Mouse (Mus musculus) limb, embryonic 13.5 days (tissue): ENCODE results near the gene Nisch. TPM values are rescaled to one million over a fixed set of nuclear protein-coding genes. Genes with fewer than 3 reads are reported as not detected.

Experiments used
- ATAC-seq: fragments of 200-750 bp; cut with Nextera tagmentation; 2 replicates; pipeline ENCODE4 v1.8.0; 2017; ENCODE audit warnings: low read depth, moderate number of reproducible peaks, moderate TSS enrichment; ENCODE audit not compliant: low FRiP score
- H3K27ac ChIP-seq: fragments of 300-500 bp; sonication (generic); 2 replicates; pipeline ENCODE4 v1.5.1; 2015; ENCODE audit warnings: inconsistent platforms, mild to moderate bottlenecking, moderate library complexity
- H3K27me3 ChIP-seq: fragments of 300-500 bp; sonication (generic); 2 replicates; pipeline ENCODE4 v1.6.1; 2015; ENCODE audit warnings: mild to moderate bottlenecking, inconsistent platforms
- H3K36me3 ChIP-seq: fragments of 300-500 bp; sonication (generic); 2 replicates; pipeline ENCODE4 v1.6.1; 2015; ENCODE audit warnings: inconsistent platforms, mild to moderate bottlenecking, moderate library complexity
- H3K4me1 ChIP-seq: fragments of 300-500 bp; sonication (generic); 2 replicates; pipeline ENCODE4 v1.6.1; 2015; ENCODE audit warnings: inconsistent platforms
- H3K4me2 ChIP-seq: fragments of 300-500 bp; sonication (generic); replicated peaks from 2 replicates; pipeline ENCODE4 v1.6.1; 2015; ENCODE audit warnings: inconsistent platforms, mild to moderate bottlenecking, moderate library complexity
- H3K4me3 ChIP-seq: fragments of 300-500 bp; sonication (generic); 2 replicates; pipeline ENCODE4 v1.5.1; 2015; ENCODE audit warnings: moderate library complexity, mild to moderate bottlenecking, inconsistent platforms
- H3K9ac ChIP-seq: fragments of 300-500 bp; sonication (generic); 2 replicates; pipeline ENCODE4 v1.6.1; 2015; ENCODE audit warnings: mild to moderate bottlenecking, inconsistent platforms
- H3K9me3 ChIP-seq: fragments of 300-500 bp; sonication (generic); 2 replicates; pipeline ENCODE4 v1.6.1; 2016; ENCODE audit warnings: inconsistent platforms
- WGBS: fragments of 180-500 bp; shearing (Covaris S2); methylation state at CpG from one replicate; pipeline ENCODE4 v1.1.7; 2015; 5-methylcytosine and 5-hydroxymethylcytosine counted together
- polyA plus RNA-seq: library from polyadenylated mRNA; unstranded; fragments of >200 nt; fragmentation: Nextera tagmentation; extraction: Ambion mirVana; gene quantifications from 2 replicates; pipeline ENCODE4 v1.2.1, GENCODE M21; 2015

Nisch gene
- polyA plus RNA-seq, 1 experiment from 2014 or later = 480 TPM

GRCm38 (mm10) chr14:31183541-31183940 is 33.2 kb downstream of the Nisch start:
- no peaks in the 10 kb centered on the region for H3K27me3 ChIP-seq
- H3K4me2 ChIP-seq = no peak overlapping the region
- H3K36me3 ChIP-seq = peaks cover 100% of the 10 kb centered on the region
- H3K4me3 ChIP-seq = no peak overlapping the region
- H3K9ac ChIP-seq = no peak overlapping the region
- ATAC-seq = no peak
- H3K9me3 ChIP-seq = no peaks in the 10 kb centered on the region
- WGBS = 92% methylated on average over 5 of the region's 5 CpGs
- no peak overlapping the region for H3K27ac ChIP-seq
- no peaks in the 10 kb centered on the region for H3K4me1 ChIP-seq

- peaks cover 98% of the 10 kb centered on the region for H3K36me3 ChIP-seq
- no peaks in the 10 kb centered on the region for H3K4me1 ChIP-seq
- H3K27me3 ChIP-seq = no peaks in the 10 kb centered on the region
- no peak for ATAC-seq
- H3K9ac ChIP-seq = no peak overlapping the region
- H3K9me3 ChIP-seq = no peaks in the 10 kb centered on the region
- 66% methylated on average over 2 of the region's 2 CpGs for WGBS
- no peak overlapping the region for H3K4me2 ChIP-seq
- no peak overlapping the region for H3K27ac ChIP-seq
- H3K4me3 ChIP-seq = no peak overlapping the region
These were observed 33.9 kb downstream of the Nisch start for GRCm38 (mm10) chr14:31182786-31183290.

GRCm38 (mm10) chr14:31181512-31181911 is 35.2 kb downstream of the Nisch start:
- 78% methylated on average over 4 of the region's 4 CpGs for WGBS
- H3K4me3 ChIP-seq = no peak overlapping the region
- no peaks in the 10 kb centered on the region for H3K4me1 ChIP-seq
- no peak overlapping the region for H3K4me2 ChIP-seq
- H3K27ac ChIP-seq = no peak overlapping the region
- ATAC-seq = no peak
- no peaks in the 10 kb centered on the region for H3K27me3 ChIP-seq
- no peaks in the 10 kb centered on the region for H3K9me3 ChIP-seq
- peaks cover 98% of the 10 kb centered on the region for H3K36me3 ChIP-seq
- no peak overlapping the region for H3K9ac ChIP-seq

GRCm38 (mm10) chr14:31179677-31180365 is 36.9 kb downstream of the Nisch start:
- no peak overlapping the region for H3K9ac ChIP-seq
- WGBS = 93% methylated on average over 12 of the region's 12 CpGs
- H3K4me2 ChIP-seq = no peak overlapping the region
- H3K4me1 ChIP-seq = no peaks in the 10 kb centered on the region
- H3K4me3 ChIP-seq = no peak overlapping the region
- no peak overlapping the region for H3K27ac ChIP-seq
- no peaks in the 10 kb centered on the region for H3K9me3 ChIP-seq
- H3K36me3 ChIP-seq = peaks cover 98% of the 10 kb centered on the region
- no peaks in the 10 kb centered on the region for H3K27me3 ChIP-seq
- ATAC-seq = no peak

- Histone ChIP-seq H3K27me3 (no peaks in the 10 kb centered on the region), H3K4me3 (no peak overlapping the region), H3K4me1 (no peaks in the 10 kb centered on the region), H3K36me3 (peaks cover 98% of the 10 kb centered on the region), H3K9me3 (no peaks in the 10 kb centered on the region), H3K4me2 (no peak overlapping the region), H3K27ac (no peak overlapping the region), H3K9ac (no peak overlapping the region)
- ATAC-seq = no peak
- 96% methylated on average over 5 of the region's 5 CpGs for WGBS
These were observed 39.0 kb downstream of the Nisch start for GRCm38 (mm10) chr14:31177715-31178114.

GRCm38 (mm10) chr14:31177287-31177686 is 39.5 kb downstream of the Nisch start:
- Histone ChIP-seq H3K27ac (no peak overlapping the region), H3K4me3 (no peak overlapping the region), H3K36me3 (peaks cover 98% of the 10 kb centered on the region), H3K4me2 (no peak overlapping the region), H3K4me1 (no peaks in the 10 kb centered on the region), H3K9me3 (no peaks in the 10 kb centered on the region), H3K9ac (no peak overlapping the region), H3K27me3 (no peaks in the 10 kb centered on the region)
- no peak for ATAC-seq
- WGBS = 90% methylated on average over 16 of the region's 16 CpGs

GRCm38 (mm10) chr14:31173537-31173936 is 43.2 kb downstream of the Nisch start:
- Histone ChIP-seq H3K27me3 (no peaks in the 10 kb centered on the region), H3K4me2 (no peak overlapping the region), H3K36me3 (peaks cover 86% of the 10 kb centered on the region), H3K4me3 (no peak overlapping the region), H3K9me3 (no peaks in the 10 kb centered on the region), H3K9ac (no peak overlapping the region), H3K27ac (no peak overlapping the region), H3K4me1 (peaks cover 4% of the 10 kb centered on the region; the same call in 1 of the 2 replicates)
- ATAC-seq = no peak
- 88% methylated on average over 7 of the region's 7 CpGs for WGBS

- no peak for ATAC-seq
- peaks cover 82% of the 10 kb centered on the region for H3K36me3 ChIP-seq
- H3K4me3 ChIP-seq = no peak overlapping the region
- no peaks in the 10 kb centered on the region for H3K27me3 ChIP-seq
- peaks cover 10% of the 10 kb centered on the region; the same call in 1 of the 2 replicates for H3K4me1 ChIP-seq
- H3K4me2 ChIP-seq = no peak overlapping the region
- no peak overlapping the region for H3K27ac ChIP-seq
- WGBS = 86% methylated on average over 18 of the region's 18 CpGs
- H3K9ac ChIP-seq = no peak overlapping the region
- H3K9me3 ChIP-seq = no peaks in the 10 kb centered on the region
These were observed 43.8 kb downstream of the Nisch start for GRCm38 (mm10) chr14:31172781-31173455.

GRCm38 (mm10) chr14:31171821-31172220 is 44.9 kb downstream of the Nisch start:
- H3K4me2 ChIP-seq = no peak overlapping the region
- no peak overlapping the region for H3K4me3 ChIP-seq
- H3K9ac ChIP-seq = no peak overlapping the region
- no peak overlapping the region for H3K27ac ChIP-seq
- H3K27me3 ChIP-seq = no peaks in the 10 kb centered on the region
- WGBS = 96% methylated on average over 15 of the region's 15 CpGs
- no peak for ATAC-seq
- H3K9me3 ChIP-seq = no peaks in the 10 kb centered on the region
- H3K36me3 ChIP-seq = peaks cover 71% of the 10 kb centered on the region
- H3K4me1 ChIP-seq = peaks cover 21% of the 10 kb centered on the region

- Histone ChIP-seq H3K27me3 (no peaks in the 10 kb centered on the region), H3K9me3 (no peaks in the 10 kb centered on the region), H3K36me3 (peaks cover 66% of the 10 kb centered on the region), H3K9ac (no peak overlapping the region), H3K27ac (no peak overlapping the region; the same call in 1 of the 2 replicates), H3K4me3 (no peak overlapping the region), H3K4me2 (no peak overlapping the region), H3K4me1 (peaks cover 25% of the 10 kb centered on the region)
- ATAC-seq = no peak
- 92% methylated on average over 11 of the region's 11 CpGs for WGBS
These were observed 45.4 kb downstream of the Nisch start for GRCm38 (mm10) chr14:31171386-31171785.

- peaks cover 28% of the 10 kb centered on the region for H3K4me1 ChIP-seq
- WGBS = 90% methylated on average over 13 of the region's 13 CpGs
- no peak overlapping the region; the same call in 1 of the 2 replicates for H3K27ac ChIP-seq
- H3K27me3 ChIP-seq = no peaks in the 10 kb centered on the region
- H3K9me3 ChIP-seq = no peaks in the 10 kb centered on the region
- H3K9ac ChIP-seq = no peak overlapping the region
- ATAC-seq = no peak
- H3K4me2 ChIP-seq = no peak overlapping the region
- peaks cover 62% of the 10 kb centered on the region for H3K36me3 ChIP-seq
- H3K4me3 ChIP-seq = no peak overlapping the region
These were observed 45.8 kb downstream of the Nisch start for GRCm38 (mm10) chr14:31170963-31171362.

GRCm38 (mm10) chr14:31169508-31169907 is 47.2 kb downstream of the Nisch start:
- Histone ChIP-seq H3K27me3 (no peaks in the 10 kb centered on the region), H3K36me3 (peaks cover 48% of the 10 kb centered on the region)

More at GRCm38 (mm10) chr14:31169508-31169907, 47.2 kb downstream of the Nisch start:
- H3K9ac ChIP-seq = no peak overlapping the region
- 82% methylated on average over 6 of the region's 6 CpGs for WGBS
- no peak overlapping the region for H3K4me2 ChIP-seq
- peaks cover 36% of the 10 kb centered on the region for H3K4me1 ChIP-seq
- H3K27ac ChIP-seq = no peak overlapping the region
- ATAC-seq = no peak
- no peak overlapping the region for H3K4me3 ChIP-seq
- no peaks in the 10 kb centered on the region for H3K9me3 ChIP-seq
